Mouse (Mus musculus): ENCODE results near the gene Poc1b.

DNA sequence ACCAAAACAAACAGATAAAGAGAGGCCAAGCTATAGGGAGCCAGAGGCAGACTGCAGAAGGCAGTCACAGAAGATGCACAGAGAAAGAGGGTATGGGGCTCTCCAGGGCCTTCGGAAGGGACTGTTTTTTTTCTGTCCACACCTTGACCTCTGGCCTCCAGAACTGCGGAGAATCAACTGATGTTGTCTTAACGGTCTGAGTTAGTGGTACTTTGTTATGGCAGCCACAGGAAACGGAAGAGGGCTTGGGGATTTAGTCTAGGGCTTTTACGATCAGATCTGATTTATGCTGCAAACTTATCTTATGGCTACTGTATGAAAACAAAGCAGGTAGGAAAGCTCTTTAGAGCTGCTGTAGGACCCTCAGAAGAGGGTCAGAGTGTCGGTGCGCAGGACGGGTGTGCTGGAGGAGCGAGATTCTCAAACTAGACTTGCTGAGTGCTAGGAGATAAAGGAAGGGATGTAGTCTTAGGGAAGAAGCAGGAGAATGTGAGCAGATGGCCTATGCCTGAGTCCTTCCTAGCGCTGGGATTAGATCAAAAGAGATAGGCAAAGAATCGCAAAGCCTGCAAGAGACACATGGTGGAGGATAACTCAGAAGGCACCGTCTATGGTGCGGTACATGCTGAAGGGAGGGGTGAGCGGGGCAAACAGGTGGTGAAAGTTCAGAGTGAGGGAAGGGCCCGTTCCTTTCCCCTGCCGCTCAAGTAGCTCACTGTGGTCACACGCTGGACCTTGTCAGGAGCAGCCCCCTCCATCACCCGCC, 8.8 kb downstream of the Poc1b start:
- TF ChIP-seq GATA1 (IDR thresholded peaks at IDR 0.05; ENCODE audit: low read length) (no peak), TAL1 (IDR thresholded peaks at IDR 0.05; ENCODE audit: low read length) (no peak)
